Mouse (Mus musculus) cerebellum, adult 11 months (tissue): ENCODE measurements around the gene Gnb1.

Experiments
- DNase-seq: peaks from one replicate; pipeline ENCODE4 v3.0.0; 2022

Gene Gnb1

DNA sequence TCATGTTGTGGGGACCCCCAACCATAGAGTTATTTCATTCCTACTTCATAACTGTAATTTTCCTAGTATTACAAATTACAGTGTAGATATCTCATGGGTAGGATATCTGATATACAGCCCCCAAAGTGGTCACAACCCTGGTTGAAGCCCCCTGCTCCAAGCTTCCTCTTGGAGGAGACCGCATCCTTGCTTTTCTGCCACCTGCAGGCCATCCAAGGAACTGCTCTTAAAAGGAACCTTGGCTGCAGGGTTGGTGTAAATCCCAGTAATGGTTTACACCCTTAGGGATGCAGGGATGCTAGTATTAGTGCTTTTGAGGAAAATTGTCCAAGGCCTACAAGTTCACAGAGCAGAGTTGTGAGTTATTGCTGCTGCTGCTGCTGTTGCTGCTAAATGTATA is 89.3 kb downstream of the Gnb1 start:
- DNase-seq: peak; percentile 38

DNA sequence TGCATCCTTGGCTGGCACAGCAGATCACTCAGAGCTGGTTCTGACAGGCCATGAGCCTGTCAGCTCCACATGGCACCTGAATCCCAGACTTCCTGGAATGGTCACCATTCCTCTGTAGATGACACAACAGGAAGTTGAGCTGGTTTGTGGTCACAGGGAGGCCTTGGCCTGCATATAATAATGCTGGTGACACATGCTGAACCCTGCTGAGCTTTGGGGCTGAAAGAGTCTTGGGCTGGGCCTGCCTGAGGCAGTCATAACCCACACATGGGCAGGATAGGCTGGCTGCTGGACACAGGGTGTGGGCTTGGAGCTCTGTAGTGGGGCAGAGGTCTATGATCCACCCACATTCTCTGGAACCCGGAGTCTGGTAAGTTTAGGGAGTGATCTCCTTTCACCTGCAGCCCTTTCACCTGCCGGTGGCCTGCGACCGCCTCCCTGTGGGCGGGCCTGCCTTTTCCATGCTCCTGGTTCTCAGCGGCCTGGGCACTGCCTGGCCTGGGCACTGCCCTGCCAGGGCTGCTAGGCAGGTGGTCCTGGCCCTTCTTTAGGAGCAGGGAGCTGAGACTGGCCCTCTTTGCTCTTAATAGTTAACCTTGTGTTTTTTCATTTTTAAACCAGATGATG is 91.2 kb downstream of the Gnb1 start:
- DNase-seq: no peak

DNA sequence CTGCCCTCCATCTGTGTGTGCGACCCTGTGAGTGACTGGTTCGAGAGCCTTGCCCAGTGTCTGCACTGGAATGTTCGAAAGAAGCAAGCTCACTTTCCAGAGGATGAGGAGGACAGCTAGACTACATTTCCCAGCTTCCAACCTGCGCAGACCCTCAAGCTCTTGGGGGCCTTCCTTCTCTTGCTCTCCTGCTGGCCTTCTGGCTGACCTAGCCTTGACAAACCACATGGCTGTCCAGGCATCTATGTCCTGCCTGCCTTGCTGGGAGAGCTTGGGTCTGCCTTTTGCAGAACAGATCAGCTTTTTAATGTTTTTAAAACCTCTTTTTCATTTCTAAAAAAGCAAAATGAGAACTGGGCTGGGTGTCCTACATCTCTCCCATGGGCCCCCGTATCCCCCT is 98.2 kb downstream of the Gnb1 start:
- no peak for DNase-seq

DNA sequence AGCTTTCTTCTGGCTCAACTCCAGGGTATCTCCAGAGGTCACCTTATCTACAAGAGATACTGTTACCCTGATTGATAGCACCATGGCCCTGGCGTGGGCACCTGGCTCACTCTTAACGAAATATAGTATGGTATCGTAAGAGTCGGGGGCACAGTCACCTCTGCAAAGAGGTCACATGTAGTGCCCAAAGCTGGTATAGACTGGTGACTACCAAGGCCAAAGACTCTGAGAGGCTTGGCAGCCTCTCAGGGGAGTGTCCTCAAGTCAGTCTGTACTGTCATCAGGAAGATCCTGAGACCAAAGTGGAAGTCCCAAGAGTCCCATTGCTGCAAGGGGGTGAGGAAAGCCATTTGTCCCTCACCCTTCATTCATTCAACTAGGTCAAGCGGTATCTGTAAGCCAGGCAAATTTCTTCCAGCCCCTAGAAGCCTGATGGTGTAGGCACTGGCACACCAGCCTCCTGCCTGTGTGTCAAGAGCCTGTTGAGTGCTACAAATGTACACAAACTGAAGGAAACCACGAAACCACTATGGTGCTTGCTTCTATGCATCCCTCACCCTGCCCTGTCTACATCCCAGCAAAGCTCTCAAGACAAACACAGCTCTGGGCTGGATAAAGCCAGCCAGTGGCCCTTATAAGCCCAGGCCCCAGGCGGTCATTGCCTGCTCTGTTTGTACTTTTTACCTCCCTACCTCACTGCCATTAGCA is 100.0 kb downstream of the Gnb1 start:
- no peak for DNase-seq

DNA sequence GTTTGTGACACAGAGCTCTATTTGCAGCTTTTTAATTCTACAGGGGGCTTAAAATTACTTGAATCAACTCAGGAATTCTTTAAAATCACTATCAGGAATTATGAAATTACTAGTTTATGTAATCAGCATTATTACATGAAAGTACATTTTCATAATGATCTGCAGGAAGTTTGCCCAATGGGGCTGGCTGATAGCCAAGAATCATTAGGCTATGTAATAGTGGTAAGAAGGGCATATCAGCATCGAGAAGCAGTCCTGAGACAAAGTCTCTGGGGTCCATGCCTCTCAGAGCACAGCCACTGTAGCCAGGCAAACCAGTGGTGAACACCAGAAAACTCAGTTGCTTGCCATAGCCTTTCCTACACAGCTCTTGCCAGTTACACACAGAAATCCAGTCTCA is 102.6 kb downstream of the Gnb1 start:
- DNase-seq: no peak

DNA sequence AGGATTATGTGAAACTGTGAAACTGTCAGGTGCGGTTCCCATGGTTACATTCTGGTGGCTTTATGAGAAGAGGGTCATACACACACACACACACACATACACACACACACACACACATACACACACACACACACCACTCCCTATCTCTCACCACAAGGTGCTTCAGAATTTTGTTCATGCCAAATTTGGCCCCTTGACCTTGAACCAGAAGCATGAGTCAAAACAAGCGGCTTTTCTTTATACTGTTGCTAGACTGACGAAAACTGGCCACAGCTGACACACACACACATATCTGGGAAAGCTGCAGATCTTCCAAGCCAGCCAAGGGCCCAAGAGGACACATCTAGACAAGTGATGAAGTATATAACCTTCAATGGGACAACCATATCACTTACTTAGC is 104.6 kb downstream of the Gnb1 start:
- DNase-seq: no peak

DNA sequence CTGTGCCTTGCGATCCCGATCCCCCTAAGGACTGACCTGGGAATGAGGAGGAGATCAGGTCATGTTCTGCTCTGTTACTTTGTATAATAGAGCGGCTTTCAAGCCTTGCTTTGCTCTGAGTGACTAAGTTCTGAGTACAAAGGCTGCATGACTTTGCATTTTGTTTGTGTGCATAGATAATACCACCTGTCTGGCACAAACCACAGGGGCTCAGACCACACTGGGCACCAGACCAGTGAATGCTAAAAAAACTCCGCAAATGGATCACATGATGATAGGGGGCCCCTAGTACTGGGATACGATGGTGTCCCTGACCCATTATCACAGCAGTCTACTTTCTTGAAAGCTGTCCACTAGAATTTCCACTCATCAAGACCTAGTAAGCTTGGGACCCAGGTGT is 105.4 kb downstream of the Gnb1 start:
- no peak for DNase-seq

DNA sequence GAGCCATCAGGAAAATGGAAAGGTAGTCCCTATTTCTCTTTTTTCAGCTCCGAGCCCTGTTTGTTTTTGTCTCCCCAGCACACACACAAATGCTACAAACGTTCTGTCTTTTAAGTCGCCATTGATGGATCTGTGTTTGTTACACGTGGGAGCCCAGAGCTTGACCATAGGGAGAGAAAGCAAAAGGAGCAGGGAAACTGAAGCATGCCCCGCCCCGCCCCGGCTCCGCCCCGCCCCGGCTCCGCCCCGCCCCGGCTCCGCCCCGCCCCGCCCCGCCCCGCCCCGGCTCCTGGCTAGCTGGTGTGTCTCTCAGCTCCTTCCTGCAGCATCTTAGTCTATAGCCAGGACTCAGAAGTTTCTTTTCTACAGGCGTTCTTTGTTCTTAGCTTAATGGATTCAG is 107.4 kb downstream of the Gnb1 start:
- no peak for DNase-seq

DNA sequence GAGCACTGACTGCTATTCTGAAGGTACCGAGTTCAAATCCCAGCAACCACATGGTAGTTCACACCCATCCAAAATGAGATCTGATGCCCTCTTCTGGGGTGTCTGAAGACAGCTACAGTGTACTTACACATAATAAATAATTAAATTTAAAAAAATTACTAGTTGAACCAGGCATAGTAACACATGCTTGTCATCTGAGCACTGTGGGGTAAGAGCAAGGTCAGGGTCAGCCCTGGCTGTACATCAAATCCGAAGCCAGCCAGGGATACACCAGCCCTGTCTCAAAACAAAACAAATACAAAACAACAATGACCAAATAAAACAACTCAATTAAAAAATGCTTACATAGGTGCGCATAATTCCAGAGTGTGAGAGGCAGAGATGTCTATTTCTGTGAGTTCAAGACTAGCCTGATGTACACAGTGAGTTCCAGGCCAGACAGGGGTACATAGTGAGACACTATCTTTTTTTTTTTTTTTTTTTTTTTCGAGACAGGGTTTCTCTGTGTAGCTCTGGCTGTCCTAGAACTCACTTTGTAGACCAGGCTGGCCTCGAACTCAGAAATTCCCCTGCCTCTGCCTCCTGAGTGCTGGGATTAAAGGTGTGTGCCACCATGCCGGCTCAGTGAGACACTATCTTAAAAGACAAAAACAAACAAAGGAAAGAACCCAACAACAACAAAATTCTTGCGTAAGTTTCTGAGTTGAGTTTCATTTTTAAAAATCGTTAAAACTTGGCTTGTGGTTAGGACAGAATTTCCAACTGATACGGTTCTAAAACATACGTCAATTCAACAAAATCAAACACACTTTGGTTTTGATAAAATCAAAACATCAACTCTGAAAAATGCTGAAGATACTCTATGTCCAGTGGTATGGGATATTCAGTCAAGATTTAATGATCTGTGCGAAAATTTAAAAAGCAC is 109.0 kb downstream of the Gnb1 start:
- DNase-seq: no peak

DNA sequence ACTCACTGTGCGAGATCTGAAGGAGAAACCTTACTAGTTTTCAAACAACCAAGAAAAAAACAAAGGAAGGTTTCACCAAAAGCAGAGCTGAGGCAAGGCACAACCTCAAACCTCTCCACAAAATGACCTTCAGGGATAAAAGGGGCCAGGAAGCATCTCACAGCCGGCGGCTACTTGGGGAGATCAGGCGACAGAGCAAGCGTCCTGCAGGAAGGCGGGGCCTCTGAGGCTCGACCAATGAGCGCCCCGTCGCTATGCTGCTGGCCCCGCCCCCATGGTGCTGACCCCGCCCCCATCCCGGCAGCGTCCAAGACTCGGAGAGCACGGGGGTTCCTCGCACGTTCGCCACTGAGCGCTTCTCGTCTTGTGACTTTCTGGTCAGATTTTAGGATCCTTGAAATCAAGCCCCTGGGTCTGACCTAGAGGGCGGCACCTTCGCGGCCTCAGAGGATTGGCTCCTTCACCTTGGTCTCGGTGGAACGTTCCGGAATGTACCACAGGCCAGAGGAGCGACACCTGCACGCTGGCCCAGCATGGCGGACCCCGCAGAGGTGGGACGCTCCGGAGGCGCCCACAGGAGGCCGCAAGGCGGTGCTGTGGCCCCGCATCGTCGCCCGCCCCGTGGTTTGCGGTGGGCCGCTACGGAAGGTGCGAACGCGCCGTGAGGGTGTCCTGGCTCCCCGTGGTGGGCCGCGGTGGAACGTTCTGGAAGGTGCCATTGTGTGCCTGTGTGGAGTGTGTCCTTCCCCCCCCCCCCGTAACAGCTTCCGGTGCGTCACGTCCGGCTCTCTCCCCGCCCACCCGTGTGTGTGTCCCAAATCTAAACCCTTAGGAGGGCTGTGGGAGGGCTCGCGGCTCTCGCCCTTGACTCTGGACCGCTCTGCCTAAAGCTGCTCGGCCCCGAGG is 110.2 kb downstream of the Gnb1 start, which contains the start of gene Slc35e2:
Gene Slc35e2 (plus strand): TSS at position 326 of the 906 bp plus-strand sequence.
- DNase-seq: peak; percentile 93

DNA sequence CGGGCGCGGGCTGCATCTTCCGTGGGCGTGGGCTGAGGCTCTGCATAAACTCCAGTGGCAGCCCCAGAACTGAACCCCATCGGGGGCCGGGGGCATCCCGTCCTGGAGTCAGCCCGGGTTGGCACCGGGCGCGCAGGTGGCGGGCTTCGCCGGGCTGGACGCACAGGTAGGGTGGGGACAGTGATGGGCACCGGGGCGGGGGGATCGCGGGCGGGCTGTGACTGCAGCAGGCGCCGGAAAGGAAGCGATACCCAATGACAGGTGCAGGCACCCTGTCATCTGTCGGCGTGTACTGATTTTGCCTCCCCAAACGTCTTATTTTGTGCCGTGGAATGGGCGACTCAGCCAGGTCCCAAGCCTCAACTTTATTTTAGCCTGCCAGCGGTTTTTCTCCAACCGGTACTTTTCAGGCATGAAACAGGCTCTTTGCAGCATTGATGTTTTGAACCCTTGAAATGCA is 110.9 kb downstream of the Gnb1 start:
- DNase-seq: no peak

DNA sequence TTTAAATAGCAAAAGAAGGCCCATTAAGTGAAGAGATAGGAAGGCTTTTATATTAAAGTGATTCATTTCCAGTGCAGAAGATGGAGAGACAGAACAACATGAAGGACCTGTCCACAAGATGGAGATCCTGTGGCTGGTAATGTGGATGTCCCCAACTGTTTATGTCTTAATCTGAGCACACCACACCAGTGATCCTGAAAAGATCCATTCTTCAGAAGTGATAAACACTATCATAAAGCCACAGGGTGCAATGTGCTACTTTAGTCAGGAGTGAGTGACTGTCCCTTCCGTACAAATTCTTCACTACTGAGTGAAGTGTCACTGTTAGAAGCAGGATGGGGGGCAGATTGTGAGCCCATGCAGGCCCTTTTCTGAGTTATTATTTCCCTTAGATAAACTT is 111.6 kb downstream of the Gnb1 start:
- DNase-seq: no peak

DNA sequence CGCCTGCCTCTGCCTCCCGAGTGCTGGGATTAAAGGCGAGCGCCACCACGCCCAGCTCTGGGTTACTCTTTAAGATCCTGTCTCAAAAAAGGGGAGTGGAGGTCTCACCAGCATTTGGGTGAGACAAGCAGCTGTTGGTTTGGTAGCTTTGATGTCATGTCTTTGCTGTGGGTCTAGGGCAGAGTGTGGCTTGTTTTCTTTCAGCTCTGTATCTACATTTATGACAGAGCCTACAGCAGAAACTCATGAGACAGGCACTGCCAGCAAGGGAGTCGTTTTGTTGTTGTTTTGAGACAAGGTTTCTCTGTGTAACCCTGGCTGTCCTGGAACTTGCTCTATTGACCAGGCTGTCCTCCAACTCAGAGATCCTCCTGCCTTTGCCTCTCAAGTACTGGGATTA is 112.6 kb downstream of the Gnb1 start:
- no peak for DNase-seq

DNA sequence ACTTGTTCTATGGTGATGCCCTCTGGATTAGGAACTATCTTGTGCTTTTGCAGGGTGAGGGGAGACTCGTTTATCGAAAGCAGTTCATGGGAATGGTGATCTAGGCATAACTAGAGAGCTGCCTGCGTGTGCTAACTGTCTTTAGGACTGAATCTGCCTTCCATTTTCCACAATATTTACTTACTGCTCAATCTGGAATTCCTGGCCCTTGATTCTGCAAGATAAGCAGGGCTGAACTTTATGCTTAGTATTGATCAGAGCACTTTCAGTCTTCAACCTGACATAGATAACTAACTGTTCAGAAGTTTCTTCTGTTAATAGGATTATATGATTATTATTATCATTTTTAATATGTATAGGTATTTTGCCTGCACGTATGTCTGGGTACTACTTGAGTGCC is 114.0 kb downstream of the Gnb1 start:
- DNase-seq: no peak

DNA sequence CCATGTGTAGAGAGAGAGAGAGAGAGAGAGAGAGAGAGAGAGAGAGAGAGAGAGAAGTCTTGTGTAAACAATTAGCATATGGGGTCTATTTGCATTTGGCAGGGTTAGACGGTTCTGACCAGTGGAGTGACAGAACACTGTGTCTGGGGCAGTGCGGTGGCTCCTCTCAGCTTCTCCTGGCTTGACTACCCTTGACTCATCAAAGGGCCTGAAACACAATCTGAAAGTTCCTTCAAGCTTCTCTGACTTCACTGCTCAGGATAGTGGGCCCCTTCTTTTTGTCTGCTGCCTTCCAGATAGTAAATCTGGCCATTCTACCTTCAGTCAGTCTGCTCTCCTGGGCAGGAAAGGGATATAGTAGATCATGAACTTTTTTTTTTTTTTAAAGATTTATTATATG is 115.7 kb downstream of the Gnb1 start:
- no peak for DNase-seq
